Mouse (Mus musculus) frontal cortex, adult (tissue): ENCODE data around the gene Tmem95.
"Not testable (repeated sequence)": the region's sequence is repeated elsewhere in the genome, so short reads cannot be mapped to it uniquely, and the experiment has no call there.

Experiments used
- ATAC-seq: cut with Nextera tagmentation; 2 replicates; pipeline ENCODE4 v1.9.2; 2017; ENCODE audit warnings: mild to moderate bottlenecking, moderate library complexity, mixed read lengths; ENCODE audit not compliant: low TSS enrichment

The Tmem95 gene

DNA sequence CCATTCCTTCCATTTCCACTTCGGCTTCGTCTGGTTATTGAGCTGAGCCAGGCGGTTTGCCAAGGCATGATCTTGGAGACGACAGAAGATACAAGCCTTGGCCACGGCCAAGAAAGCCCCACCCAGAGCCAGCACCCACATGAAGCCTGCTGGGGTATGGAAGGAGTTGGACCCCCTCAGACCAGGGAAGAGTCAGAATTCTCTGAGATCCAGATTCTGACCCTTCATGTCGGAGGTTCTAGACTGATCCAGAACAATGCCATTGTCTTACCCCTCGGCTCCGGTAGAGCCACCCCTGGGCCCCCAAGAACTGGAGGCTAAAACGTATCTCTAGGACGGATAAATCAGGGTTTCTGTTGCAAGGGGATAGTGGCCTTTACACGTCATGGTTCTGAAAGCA is at the start of gene Tmem95:
Tmem95 (minus strand) TSS at position 141 of the 400 bp plus-strand sequence.
- ATAC-seq = no peak

DNA sequence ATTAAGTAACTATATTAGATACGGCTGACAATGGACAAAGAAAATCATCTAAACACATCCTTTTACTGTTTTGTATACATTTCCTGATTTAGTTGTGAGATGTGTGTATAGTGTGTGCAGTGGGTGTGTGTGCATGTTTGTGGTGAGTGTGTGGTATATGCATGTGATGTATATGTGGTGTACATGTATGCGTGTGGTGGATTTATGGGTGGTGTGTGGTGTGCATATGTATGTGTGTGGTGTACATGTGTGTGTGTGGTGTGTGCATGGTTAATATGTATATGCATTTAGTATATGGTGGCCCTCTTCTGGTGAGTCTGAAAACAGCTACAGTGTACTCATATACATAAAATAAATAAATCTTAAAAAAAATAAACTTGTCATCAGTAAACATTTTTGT is 49.7 kb upstream of the Tmem95 start:
- ATAC-seq = no peak

DNA sequence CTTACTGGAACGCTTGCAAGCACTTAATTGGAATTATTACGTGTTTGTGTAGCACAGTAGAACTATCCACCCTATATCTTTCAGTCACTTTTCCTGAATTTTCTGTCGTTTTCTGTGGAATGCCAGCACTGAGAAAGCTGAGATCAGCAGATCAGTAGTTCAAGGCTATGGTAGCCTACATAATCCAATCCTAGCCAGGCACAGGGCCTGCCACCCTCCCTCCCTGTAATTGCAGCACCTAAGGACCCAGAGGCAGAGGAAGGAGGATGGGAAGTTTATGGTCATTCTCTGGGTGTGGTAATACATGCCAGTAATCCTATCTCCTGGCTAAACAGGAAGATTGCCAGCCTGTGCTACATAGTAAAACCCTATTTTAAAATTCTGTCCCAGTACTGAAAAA is 45.0 kb upstream of the Tmem95 start:
- no peak for ATAC-seq

DNA sequence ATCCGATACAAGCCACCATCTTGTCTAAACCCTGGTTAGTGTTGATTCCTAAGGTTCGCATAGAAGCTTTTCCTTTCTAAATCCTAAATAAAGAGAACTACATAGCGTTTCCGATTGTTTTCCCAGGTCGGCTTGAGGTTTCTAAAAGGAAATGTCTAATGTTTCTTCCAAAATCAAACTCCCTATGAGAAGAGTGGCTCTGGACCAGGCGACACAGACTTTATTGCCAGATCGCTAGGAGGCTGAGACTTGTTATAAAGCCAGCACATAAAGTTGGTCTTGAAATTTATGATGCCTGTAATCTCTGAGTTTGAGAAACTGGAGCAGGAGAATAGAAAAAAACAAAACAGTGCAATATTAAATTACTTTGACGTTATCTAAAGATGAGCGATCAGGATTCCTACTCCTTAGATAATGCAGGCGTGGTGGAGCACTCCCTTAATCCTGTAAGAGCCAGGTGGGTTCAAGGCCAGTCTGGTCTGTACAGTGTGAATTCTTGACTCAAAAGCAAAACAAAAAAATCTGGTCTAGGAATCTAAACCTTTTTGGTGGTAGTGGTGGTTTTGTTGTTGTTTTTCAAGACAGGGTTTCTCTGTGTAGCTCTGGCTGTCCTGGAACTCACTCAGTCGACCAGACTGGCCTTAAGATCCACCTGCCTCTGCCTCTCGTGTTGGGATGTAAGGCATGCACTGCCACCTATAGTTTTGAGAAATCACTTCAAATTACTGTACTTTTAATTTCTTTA is 44.4 kb upstream of the Tmem95 start:
- ATAC-seq = no peak; the same call in 1 of the 2 replicates

DNA sequence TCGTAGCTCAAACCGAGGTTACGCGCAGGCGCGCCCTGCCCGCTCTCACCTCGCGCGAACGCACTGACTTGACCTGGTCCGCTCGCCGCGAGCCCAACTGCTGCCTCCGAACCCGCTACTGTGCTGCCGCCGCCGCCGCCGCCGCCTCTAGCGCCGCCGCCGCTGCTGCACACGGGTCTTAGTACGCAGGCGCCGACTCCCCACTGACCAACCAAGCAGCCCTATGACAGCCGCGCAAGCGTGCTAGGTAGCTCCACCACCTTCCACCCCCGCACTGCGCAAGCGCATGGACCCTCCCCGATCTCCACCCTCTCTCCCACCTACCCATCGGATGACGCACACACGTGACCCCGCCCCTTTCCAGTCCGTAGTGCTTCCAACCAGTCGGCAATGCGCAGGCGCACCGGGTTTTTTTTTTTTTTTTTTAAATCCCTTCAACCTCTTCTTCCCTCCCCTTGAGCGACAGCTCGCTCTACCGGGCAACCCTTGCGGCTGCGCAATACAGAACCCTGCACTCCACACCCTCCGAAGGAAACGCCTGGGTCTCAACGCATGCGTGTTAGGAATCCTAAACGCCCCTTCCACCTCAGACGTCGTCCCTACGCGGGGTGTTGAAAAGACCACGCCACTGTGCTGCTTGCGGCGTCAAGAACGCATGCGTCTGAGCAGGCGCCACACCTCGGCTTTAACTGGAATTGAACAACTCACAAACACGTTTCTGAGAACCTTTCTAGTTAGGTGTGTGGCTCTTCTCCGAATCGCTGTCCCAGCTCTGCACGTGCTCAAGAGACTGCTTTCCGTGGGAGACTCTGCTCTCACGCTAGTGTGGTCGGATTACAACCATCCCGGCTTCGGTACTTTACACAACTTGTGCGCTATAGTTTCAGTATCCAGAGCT is 43.5 kb upstream of the Tmem95 start, which contains the start of gene Eif5a:
Eif5a (minus strand) TSS at position 845 of the 898 bp plus-strand sequence.
- peak; percentile 93 for ATAC-seq

DNA sequence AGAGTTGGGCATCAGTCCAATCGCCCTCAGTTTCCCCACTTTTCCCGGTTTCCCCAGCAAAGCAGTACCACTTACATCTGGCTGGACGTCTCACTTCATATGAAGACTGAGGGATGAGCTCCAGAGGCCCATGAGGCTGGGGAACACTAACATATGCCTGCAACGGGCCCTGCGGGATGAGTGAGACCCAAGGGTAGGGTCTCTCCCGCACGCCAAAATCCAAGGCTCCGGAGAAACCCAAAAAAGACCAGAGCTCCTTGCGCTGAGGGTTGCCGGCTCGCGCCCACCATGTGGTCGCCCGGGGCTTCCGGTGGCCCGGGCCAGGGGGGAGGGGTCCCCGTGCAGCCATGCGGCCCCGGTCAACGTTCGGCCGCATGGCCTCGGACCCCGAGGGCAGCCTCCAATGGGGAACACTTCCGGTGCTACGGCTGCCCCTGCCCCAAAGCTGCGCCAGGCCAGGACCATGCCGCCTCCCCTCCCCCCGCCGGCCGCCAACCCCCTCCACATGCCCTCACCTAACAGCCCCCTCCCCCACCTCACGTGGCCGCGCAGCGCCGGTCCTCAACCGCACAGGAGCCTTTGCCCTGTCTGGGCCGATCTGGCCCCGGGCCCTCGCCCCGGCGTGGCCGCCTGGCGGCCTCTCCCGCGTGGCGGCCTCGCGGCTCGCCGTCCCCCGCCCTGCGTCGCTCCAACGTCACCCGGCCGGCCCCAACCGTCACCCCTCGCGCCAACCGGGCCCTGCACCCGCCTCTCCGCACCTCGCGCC is 42.6 kb upstream of the Tmem95 start:
- 0 out of 2 replicates have a peak, but pooled peaks have one; percentile 11 for ATAC-seq

DNA sequence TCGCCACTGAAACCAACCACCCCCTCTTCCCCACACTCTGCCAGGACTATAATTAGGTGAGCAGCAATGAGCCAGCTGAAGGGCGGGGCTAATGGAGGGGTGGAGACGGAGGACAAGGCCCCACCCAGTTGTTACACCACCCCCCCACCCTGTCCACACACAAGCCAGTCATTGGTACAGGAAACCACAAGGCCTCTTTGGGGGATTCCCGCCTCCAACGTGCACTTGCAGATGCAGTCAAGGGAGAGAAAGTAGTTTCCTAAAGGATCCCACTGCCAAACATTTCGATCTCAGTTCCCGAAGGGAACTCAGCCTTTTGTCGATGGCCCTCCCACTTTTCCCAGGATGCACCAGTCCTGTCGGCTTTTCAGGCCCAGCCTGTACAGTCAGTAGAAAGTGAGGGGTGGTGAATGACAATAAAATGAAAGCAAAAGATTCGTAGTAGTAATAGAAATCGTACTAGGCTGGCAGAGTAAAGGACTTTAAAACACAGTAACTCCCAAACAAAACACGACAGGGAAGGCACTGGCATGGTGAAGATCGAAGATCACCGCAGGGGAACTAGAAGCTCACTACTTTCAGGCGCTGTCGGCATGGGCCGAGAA is 41.9 kb upstream of the Tmem95 start:
- no peak for ATAC-seq

DNA sequence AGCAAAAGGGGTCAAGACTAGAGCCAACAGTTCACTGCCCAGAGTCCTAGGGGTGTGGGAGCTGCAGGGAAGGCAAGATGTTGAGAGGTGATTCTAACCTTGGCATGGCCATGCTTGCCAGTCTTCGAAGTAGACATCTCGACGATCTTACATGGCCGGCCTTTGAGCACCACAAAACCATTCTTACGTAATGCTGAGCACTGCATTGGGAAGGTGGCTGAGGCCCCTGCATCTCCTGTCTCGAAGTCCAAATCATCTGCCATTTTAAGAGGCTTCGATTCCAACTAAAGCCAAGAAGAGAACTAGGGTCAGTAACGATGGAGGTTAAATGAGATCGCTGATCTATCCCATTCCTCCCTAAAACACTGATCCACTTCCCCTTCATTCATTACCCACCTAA is 41.2 kb upstream of the Tmem95 start:
- no peak for ATAC-seq

DNA sequence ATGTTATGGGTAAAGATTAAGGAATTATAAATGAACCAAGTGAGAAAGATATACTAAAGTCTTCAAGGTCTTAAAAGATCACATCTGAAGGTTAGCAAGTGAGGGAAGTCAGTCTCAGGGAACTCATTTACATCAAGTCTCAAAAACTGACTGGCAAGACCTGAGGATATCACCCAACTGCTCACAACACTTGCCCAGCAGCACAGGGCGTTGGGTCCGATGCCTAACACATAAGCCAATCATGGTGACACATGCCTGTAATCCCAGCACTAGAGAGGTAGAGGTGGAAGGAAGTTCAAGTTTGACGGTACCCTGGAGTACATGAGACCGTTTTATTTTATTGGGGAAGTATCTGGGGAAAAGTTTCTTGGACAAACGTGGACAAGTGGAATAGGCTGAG is 40.3 kb upstream of the Tmem95 start:
- ATAC-seq = no peak

DNA sequence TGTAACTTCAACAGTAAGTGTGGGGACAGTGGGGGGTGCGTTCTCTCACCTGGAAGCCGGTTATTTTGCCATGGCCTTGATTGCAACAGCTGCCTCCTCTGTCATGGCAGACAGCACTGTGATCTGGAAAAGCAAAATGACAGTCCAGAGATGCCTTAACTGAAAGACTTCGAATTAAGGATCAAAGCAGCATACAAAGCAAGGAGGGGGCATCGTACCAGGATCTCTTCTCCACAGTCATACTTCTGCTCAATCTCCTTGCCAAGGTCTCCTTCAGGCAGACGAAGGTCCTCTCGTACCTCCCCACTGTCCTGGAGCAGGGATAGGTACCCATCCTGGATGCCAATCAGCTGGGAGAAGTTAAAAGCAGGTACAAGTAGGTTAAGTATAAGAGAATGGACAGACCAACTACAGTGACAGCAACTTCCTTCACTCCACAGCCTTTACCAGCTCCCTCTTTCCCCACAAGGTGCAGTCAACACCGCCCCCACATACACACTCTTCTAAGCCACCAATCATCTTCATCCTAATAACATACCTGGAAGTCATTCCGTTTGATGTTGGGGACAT is 39.6 kb upstream of the Tmem95 start:
- ATAC-seq = no peak

DNA sequence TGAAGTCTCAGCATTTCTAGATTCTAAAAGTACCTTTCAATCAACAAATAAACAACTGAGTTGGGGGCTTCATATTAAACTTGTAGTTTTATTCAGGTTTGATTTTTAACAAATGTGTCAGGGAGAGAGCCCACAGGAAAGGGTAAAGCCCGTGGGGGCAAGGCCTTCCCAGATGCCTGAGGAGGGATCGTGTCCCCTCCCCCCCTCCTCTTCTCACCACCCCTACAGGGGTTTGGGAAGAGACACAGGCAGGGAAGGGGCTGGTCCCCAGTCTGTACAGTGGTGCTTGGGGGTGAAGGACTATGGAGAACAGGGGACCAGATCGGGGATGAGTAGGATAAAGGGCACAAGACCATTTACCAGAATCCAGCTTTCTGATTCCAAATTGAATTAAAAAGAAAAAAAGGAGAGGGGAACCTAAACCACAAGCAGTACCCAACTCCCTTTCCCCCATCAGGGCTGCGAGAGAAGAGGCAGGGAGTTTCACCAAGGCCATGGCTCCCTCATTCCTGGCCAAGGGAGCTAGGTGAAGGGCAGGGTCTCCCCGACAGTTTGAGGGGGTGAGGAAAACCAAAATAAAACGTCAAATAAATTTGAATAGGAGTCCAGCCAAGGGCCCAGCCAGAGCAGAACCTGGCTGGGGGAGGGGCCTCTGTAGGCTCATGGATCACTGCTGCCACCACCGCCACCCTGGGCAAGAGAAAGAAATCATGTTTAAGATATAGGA is 39.0 kb upstream of the Tmem95 start:
- ATAC-seq = not testable (repeated sequence)

DNA sequence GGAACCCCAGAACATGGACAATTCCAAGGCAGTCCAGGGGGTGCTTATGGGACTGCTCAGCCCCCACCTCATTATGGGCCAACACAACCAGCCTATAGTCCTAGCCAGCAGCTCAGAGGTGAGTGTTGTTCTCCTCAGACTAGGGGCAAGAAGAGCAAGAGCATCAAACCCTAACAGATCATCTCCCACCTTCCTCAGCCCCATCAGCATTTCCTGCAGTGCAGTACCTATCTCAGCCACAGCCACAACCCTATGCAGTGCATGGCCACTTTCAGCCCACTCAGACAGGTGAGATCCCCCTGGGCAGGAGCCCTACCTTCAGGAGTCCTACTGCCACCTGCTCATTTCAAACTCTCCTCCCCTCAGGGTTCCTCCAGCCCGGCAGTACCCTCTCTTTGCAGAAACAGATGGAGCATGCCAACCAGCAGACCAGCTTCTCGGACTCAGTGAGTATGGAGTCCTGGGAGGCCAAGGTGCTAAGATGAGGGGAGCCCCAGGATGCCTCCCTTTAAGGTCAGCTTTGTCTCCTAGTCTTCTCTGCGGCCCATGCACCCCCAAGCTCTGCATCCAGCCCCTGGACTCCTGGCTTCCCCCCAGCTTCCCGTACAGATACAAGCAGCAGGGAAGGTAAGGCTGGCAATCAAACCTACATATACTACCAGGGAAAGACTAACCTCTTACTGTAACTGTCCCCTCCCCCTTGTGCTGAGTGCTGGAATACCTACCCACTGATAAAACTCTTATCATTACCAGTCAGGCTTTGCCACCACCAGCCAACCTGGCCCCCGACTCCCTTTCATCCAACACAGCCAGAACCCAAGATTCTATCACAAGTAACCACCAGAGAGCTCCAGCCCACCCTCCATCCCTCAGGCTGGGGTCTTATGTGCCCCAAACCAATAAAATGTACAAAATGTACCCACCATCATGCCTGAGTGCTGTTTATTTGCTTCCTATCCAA is 38.1 kb upstream of the Tmem95 start:
- no peak for ATAC-seq

DNA sequence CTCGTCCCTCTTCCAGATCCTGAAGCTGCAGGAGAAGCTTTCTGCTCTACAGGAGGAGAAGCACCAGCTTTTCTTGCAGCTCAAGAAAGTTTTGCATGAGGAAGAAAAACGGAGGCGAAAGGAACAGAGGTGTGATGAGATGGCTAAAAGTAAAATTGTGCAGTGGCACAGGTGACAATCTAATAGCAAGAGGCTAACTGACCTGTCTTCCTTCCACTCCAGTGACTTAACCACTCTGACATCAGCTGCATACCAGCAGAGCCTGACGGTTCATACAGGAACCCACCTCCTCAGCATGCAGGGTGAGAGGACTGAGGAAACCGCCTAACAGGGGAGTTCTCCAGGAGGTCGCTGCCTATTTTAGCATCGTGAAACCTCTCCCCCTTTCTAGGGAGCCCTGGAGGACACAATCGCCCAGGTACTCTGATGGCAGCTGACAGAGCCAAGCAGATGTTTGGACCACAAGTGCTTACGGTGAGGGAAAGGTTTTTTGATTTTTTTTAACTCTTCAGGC is 37.2 kb upstream of the Tmem95 start:
- ATAC-seq = no peak

DNA sequence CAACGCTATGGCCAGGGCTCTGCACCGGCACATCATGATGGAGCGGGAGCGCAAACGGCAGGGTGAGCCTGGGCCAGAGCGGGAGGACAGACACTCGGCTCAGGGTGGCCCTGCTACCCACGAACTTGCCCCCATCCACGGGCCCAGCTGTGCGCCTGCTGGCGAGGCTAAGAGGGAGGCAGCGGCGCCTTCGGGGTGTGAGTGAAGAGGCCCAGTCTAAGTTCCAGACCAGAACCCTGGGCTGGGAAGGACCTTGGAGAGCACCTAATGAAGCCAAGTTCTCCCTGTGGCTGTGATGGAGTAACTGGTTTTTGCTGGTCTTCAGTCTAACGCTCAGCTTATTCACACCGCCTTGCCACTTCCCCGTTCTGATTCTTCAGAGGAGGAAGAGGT is 36.5 kb upstream of the Tmem95 start:
- no peak for ATAC-seq

DNA sequence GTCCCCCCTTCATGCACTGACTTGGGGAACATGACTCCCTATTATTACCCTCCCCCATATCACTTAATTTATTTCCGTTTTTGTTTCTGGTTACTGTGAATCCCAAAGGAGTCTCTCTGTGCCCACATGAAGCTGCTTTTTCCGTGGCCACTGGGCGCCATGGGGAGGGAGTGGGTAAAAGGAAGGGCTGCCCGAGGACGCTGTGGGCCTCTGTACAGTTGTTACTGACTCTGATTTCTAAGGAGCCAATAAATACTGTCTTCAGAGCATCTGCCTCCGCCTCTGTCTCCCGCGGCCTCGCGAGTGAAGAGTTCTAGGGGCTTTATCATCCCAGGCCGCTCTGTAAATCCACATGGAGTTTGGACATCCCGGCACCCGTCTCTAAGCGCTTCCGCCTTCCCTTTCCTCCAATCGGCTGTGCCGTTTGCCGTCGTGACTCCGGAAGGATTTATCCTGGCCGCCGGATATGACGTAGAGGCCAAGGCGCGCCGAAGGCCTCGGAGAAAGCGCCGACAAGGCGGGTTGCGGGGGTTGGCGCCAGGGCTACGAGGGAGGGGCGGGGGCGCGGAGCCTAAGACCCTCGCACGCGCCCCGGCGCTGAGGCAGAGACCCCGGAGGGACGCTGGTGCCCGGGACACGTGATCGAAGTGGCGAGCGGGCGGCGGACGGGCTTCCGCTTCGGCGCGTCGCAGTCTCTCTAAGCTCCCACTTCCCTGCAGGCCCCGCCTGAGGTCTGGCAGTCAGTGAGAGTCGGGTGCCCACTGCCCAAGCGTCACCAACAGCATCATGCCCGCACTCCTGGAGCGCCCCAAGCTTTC is 35.9 kb upstream of the Tmem95 start, which contains the start of gene Gps2:
Gps2 (plus strand) TSS at position 335 of the 818 bp plus-strand sequence.
- peak; percentile 91 for ATAC-seq

DNA sequence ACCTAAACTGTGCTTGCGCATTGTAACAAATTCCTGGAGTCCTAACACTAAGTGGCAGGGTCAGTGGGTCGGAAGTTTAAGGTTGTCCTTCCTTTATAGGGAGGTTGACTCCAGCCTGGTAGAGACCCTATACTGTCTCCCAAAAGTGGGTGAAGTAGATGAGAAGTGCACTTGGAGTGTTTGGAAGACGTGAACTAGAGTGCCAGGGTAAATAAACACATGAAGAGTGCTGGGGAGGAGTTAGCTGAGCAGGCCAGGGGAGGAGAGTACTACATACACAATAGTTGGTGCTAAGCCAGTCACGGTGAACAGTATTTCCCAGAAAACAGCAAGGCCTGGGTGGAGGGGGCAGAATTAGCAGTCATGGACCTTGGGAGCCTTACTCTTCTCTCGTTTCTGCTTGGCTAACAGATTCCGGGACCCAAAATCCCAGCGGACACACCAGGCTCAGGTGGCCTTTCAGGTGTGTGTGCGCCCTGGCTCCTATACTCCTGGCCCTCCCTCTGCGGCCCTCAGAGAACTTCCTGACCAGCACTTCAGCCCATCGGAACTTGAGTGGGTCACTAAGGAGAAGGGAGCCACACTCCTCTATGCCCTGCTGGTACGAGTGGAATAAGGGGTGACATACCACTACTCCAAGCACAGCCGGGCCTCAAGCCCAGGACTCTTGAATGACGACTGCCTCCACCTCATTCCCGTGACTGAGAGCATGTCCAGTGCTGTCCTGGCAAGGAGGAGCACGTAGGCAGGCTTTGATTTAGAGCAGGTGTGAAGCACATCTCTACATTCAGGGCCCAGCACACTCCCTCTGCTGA is 35.1 kb upstream of the Tmem95 start:
- ATAC-seq = no peak

DNA sequence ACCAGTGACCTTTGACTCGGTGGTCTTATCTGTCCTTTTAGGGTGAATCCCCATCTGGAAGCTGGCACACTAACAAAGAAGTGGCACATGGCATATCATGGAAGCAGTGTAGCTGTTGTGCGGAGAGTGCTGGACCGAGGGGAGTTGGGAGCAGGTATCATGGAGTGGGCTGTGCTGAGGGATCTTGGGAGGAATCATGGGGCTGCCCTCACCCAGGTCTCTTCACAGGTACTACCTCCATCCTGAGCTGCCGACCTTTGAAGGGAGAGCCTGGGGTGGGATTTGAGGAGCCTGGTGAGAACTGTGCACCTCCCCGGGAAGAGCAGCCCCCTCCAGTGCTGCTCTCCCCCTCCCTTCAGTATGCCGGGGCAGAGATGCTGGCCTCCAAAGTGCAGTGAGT is 33.9 kb upstream of the Tmem95 start:
- no peak for ATAC-seq
